Mouse (Mus musculus) stomach, postnatal 0 days (tissue): ENCODE results near the gene Trim52. TPM values are rescaled to one million over a fixed set of nuclear protein-coding genes. Genes with fewer than 3 reads are reported as not detected.
"Not testable (repeated sequence)": the region's sequence is repeated elsewhere in the genome, so short reads cannot be mapped to it uniquely, and the experiment has no call there.

Experiments used
- ATAC-seq: fragments of 200-750 bp; cut with Nextera tagmentation; 2 replicates; pipeline ENCODE4 v1.8.0; 2017; ENCODE audit not compliant: low FRiP score, low TSS enrichment
- DNase-seq: peaks from one replicate; pipeline ENCODE4 v3.0.0-alpha.2; 2016; ENCODE audit warnings: low spot score
- H3K27ac ChIP-seq: fragments of 300-500 bp; sonication (generic); replicated peaks from 2 replicates; pipeline ENCODE4 v1.5.1; 2014; ENCODE audit warnings: mild to moderate bottlenecking, control low read depth
- H3K27me3 ChIP-seq: fragments of 300-500 bp; sonication (generic); 2 replicates; pipeline ENCODE4 v1.6.1; 2014; ENCODE audit warnings: low read length; ENCODE audit not compliant: control insufficient read depth, insufficient read depth
- H3K36me3 ChIP-seq: fragments of 300-500 bp; sonication (generic); 2 replicates; pipeline ENCODE4 v1.6.1; 2014; ENCODE audit warnings: low read length, mixed read lengths; ENCODE audit not compliant: control insufficient read depth, insufficient read depth
- H3K4me1 ChIP-seq: fragments of 300-500 bp; sonication (generic); replicated peaks from 2 replicates; pipeline ENCODE4 v1.6.1; 2014; ENCODE audit warnings: antibody characterized with exemption; ENCODE audit not compliant: control insufficient read depth, insufficient read depth
- H3K4me2 ChIP-seq: fragments of 300-500 bp; sonication (generic); replicated peaks from 2 replicates; pipeline ENCODE4 v1.6.1; 2014; ENCODE audit warnings: low read depth, mild to moderate bottlenecking, control low read depth, moderate library complexity
- H3K4me3 ChIP-seq: fragments of 300-500 bp; sonication (generic); 2 replicates; pipeline ENCODE4 v1.5.1; 2014; ENCODE audit warnings: low read depth, low read length, control low read depth
- H3K9ac ChIP-seq: fragments of 300-500 bp; sonication (generic); 2 replicates; pipeline ENCODE4 v1.6.1; 2014; ENCODE audit warnings: mild to moderate bottlenecking, low read length, control low read depth, mixed read lengths
- H3K9me3 ChIP-seq: fragments of 300-500 bp; sonication (generic); 2 replicates; pipeline ENCODE4 v1.6.1; 2016; ENCODE audit warnings: low read length; ENCODE audit not compliant: control insufficient read depth
- CTCF ChIP-seq: IDR thresholded peaks from 2 replicates; pipeline ENCODE4 v1.5.1; 2016; ENCODE audit warnings: antibody characterized with exemption, low read depth, mild to moderate bottlenecking, moderate library complexity
- EP300 ChIP-seq: optimal IDR thresholded peaks from 2 replicates; pipeline ENCODE3; 2016; ENCODE audit warnings: antibody characterized with exemption
- WGBS: fragments of 180-500 bp; shearing (Covaris S2); extraction: QIAGEN DNeasy Blood & Tissue Kit; methylation state at CpG from one replicate; pipeline ENCODE4 v1.1.7; 2014; 5-methylcytosine and 5-hydroxymethylcytosine counted together
- polyA plus RNA-seq: library from polyadenylated mRNA; unstranded; fragments of >200 nt; fragmentation: Nextera tagmentation; extraction: Ambion mirVana; gene quantifications from 2 replicates; pipeline ENCODE4 v1.2.1, GENCODE M21; 2015

Gene Trim52
- polyA plus RNA-seq, 1 experiment from 2014 or later: not detected

DNA sequence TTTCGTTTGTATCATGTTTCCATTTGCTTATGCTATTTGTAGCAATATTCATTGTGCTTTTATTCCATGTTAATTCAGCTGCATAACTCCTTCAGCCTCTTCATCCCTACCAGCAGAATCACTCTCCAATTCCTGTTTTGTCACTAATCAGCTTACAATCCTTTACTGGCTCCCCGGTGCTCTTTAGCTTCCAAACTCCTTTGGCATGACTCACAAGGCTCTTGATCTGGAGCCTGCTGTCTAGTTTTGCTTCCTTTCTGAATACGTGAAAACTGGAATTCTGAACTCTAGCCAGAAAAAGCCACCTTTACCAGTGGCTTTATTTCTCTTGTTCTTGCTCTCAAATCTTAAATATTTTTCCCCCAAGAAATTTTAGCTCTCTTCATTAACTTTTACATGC, 56.3 kb downstream of the Trim52 start:
- H3K4me2 ChIP-seq: no peak overlapping the region
- no peaks in the 10 kb centered on the region for H3K27me3 ChIP-seq
- no peaks in the 10 kb centered on the region for H3K36me3 ChIP-seq
- no peaks in the 10 kb centered on the region for H3K4me1 ChIP-seq
- no peak for DNase-seq
- 34% methylated on average over 3 of the region's 3 CpGs for WGBS
- no peak for TF ChIP-seq CTCF
- no peak for TF ChIP-seq EP300
- H3K4me3 ChIP-seq: no peak overlapping the region
- H3K9me3 ChIP-seq: no peaks in the 10 kb centered on the region
- no peak overlapping the region for H3K27ac ChIP-seq
- no peak overlapping the region for H3K9ac ChIP-seq
- no peak for ATAC-seq

DNA sequence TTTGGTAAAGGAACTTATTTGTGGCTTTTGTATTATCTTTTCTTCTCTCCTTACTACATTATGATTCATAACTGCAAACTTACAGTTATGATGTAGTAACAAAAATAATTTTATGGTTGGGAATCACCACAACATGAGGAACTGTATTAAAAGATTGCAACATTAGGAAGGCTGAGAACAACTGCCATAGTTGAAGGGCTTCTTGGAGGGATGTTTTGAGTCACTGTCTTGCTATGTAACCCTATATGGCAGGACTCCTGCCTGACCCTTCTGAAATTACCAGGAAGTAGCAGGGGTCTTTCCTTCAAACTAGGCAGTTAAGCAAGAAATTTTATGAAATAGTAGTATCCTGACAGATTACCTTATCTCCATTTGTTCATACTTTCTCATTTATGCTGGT, 57.2 kb downstream of the Trim52 start:
- Histone ChIP-seq H3K36me3 (no peaks in the 10 kb centered on the region), H3K9ac (no peak overlapping the region), H3K9me3 (no peaks in the 10 kb centered on the region), H3K4me1 (no peaks in the 10 kb centered on the region), H3K4me3 (no peak overlapping the region), H3K27me3 (no peaks in the 10 kb centered on the region), H3K4me2 (no peak overlapping the region), H3K27ac (no peak overlapping the region)
- ATAC-seq (no peak), DNase-seq (no peak)
- TF ChIP-seq CTCF (no peak), EP300 (no peak)

DNA sequence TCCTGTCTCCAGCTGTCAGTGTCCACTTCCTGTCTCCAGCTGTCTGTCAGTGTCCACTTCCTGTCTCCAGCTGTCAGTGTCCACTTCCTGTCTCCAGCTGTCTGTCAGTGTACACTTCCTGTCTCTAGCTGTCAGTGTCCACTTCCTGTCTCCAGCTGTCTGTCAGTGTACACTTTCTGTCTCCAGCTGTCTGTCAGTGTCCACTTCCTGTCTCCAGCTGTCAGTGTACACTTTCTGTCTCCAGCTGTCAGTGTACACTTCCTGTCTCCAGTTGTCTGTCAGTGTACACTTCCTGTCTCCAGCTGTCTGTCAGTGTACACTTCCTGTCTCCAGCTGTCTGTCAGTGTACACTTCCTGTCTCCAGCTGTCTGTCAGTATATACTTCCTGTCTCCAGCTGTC, 57.9 kb downstream of the Trim52 start:
- not testable (repeated sequence) for ATAC-seq, H3K27ac ChIP-seq, H3K4me3 ChIP-seq, H3K4me1 ChIP-seq, H3K9ac ChIP-seq, H3K27me3 ChIP-seq, H3K4me2 ChIP-seq, DNase-seq, H3K36me3 ChIP-seq, H3K9me3 ChIP-seq

DNA sequence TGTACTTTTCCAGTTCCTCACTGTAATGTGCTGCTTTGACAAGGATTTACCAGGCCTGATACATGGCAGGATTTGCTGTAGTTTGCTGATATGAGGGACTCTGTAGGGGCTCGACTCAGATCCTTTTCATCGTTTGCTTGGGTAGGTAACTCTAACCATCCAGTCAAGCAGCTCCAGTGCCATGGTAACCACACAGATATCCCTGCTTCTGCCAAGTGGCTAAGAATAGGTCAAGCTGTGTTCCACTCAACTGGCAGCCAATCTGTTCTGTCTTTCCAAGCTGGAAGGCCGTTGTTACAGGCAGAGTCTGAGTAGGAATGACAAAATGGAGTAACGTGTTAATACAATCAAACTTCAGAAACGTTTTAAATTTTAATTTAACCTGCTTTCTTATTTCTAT, 70.9 kb downstream of the Trim52 start:
- no peak overlapping the region for H3K4me2 ChIP-seq
- no peak overlapping the region for H3K9ac ChIP-seq
- WGBS: 64% methylated on average over 5 of the region's 5 CpGs
- H3K27me3 ChIP-seq: no peaks in the 10 kb centered on the region
- no peaks in the 10 kb centered on the region for H3K4me1 ChIP-seq
- H3K4me3 ChIP-seq: no peak overlapping the region
- DNase-seq (no peak), ATAC-seq (no peak)
- H3K9me3 ChIP-seq: no peaks in the 10 kb centered on the region
- no peaks in the 10 kb centered on the region for H3K36me3 ChIP-seq
- H3K27ac ChIP-seq: no peak overlapping the region
- TF ChIP-seq CTCF: no peak
- TF ChIP-seq EP300: no peak

DNA sequence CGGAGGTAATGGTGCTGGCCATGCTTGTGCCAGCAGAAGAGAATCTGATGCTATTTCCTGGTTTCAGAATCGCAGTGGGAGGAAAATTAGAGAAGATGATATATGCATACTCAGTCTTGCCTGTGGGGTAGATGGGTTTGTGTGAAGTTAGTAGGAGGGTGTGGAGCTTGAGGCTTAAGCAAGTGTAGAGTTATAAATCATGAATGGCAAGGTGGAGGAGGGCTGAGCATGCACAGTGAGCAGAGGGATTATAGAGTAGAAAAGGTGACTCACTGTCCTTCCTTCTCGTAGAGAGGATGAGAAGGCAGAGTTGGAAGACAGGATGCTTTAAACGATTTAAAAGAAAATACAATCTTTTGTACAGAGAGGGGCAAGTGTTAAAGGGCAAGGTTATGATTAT, 72.2 kb downstream of the Trim52 start:
- H3K9me3 ChIP-seq: no peaks in the 10 kb centered on the region
- WGBS: 67% methylated on average over 4 of the region's 4 CpGs
- H3K9ac ChIP-seq: no peak overlapping the region
- no peak for ATAC-seq
- no peaks in the 10 kb centered on the region for H3K4me1 ChIP-seq
- no peak overlapping the region for H3K27ac ChIP-seq
- no peaks in the 10 kb centered on the region for H3K27me3 ChIP-seq
- no peak overlapping the region for H3K4me3 ChIP-seq
- H3K4me2 ChIP-seq: no peak overlapping the region
- no peaks in the 10 kb centered on the region for H3K36me3 ChIP-seq
- TF ChIP-seq CTCF (no peak), EP300 (no peak)
- DNase-seq: no peak

DNA sequence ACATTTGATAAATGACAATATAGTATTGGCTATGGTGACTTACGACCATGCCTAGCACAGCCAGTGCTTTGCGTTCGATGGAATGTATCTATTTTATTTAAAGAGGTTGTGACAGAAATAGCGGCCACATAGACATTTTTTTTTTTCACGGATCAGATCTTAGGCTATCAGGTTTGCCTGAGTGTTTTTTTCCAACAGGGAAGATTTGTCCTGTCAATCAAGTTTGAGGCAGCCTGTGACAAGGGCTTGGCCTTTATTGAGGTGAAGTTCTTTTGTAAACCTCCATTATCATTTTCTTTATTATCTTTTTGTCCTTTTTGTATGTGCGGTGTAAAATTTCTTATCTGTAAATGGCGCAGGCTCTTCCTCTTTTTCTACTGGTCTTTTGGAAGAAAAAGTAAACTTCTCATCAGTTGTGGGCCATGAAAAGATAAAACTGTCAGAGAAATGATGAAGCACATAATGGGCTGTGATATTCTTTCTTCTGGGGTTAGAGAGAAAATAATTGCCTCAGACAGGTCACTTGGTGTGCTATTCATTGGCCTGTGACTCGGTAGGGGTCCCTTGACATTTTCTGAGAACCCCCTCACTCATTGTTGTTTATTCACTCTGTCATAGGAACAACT, 73.2 kb downstream of the Trim52 start:
- H3K27ac ChIP-seq: no peak overlapping the region
- ATAC-seq (no peak), DNase-seq (no peak)
- H3K27me3 ChIP-seq: no peaks in the 10 kb centered on the region
- WGBS: 47% methylated on average over 8 of the region's 8 CpGs
- TF ChIP-seq CTCF: no peak
- TF ChIP-seq EP300: no peak
- no peak overlapping the region for H3K4me3 ChIP-seq
- no peaks in the 10 kb centered on the region for H3K9me3 ChIP-seq
- H3K36me3 ChIP-seq: no peaks in the 10 kb centered on the region
- H3K9ac ChIP-seq: no peak overlapping the region
- H3K4me2 ChIP-seq: no peak overlapping the region
- no peaks in the 10 kb centered on the region for H3K4me1 ChIP-seq
